Mouse (Mus musculus) kidney, adult 2 months (tissue): ENCODE measurements around the gene Tmem207.

ENCODE experiments used
- CTCF ChIP-seq: fragments of 200-500 bp; conservative IDR thresholded peaks from 2 replicates; pipeline ENCODE4 v1.5.1; 2011; ENCODE audit warnings: low read depth, mild to moderate bottlenecking, control low read depth, low read length, moderate library complexity, mixed read lengths; ENCODE audit not compliant: insufficient read depth, insufficient read length
- POLR2A ChIP-seq: fragments of 200-500 bp; IDR thresholded peaks from one replicate; pipeline ENCODE4 v1.6.1; 2011; ENCODE audit warnings: low read depth, low read length, control low read depth

GRCm38 (mm10) chr16:26466535-26466934 lies 60.0 kb downstream of the Tmem207 start:
- TF ChIP-seq CTCF = no peak
- TF ChIP-seq POLR2A = no peak
